Mouse (Mus musculus): ENCODE measurements around the gene Itpripl1.
A peak's percentile ranks its signal among the peaks of the same experiment; 100 is the strongest.

DNA sequence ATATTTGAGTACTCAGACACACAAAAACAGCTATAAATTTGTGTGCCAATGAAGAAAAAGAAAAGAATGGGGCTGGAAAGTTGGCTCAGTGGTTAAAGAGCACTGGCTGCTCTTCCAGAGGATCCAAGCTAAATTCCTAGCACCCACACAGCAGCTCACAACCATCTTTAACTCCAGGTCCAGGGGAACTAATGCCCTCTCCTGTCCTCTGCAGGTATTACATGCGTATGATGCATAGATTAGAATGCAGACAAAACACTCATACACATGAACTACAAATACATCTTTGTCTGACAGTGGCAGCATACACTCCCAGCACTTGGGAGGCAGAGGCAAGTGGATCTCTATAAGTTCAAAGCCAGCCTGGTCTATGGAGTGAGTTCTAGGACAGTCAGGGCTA, 3.6 kb downstream of the Itpripl1 start:
- TF ChIP-seq POLR2A (IDR thresholded peaks at IDR 0.05; ENCODE audit: low read depth, low read length), result no peak
- TF ChIP-seq CHD1 (IDR thresholded peaks at IDR 0.05; ENCODE audit: low read depth, low read length), result no peak
- no peak for TF ChIP-seq UBTF (IDR thresholded peaks at IDR 0.05; ENCODE audit: low read depth, low read length)
- TF ChIP-seq EP300 (IDR thresholded peaks at IDR 0.05; ENCODE audit: low read length), result no peak
- peak in 1 of 2 experiments; percentile 23; a peak in 1 of 4 replicates for TF ChIP-seq CTCF (conservative IDR thresholded peaks at IDR 0.05 in 1 of 2, IDR thresholded peaks at IDR 0.05 in 1 of 2; ENCODE audit: low read depth in 2 of 2, low read length in 2 of 2)
- no peak for TF ChIP-seq TBP (conservative IDR thresholded peaks at IDR 0.05; ENCODE audit: low read depth, low read length)
